Mouse (Mus musculus): ENCODE results near the gene Dtx4. TPM values are rescaled to one million over a fixed set of nuclear protein-coding genes. Genes with fewer than 3 reads are reported as not detected.

Gene Dtx4
- polyA plus RNA-seq, 1 experiment from 2014 or later, result 5.2 TPM

GRCm38 (mm10) chr19:12465530-12466144 lies 35.6 kb downstream of the Dtx4 start:
- H3K27ac ChIP-seq, result no peak overlapping the region
- WGBS, result 90% methylated on average over 10 of the region's 10 CpGs
- no peaks in the 10 kb centered on the region for H3K27me3 ChIP-seq
- no peak for ATAC-seq (ENCODE audit: insufficient number of reproducible peaks, insufficient read depth, low FRiP score, low TSS enrichment, low read depth)
- H3K36me3 ChIP-seq, result no peaks in the 10 kb centered on the region
- no peaks in the 10 kb centered on the region for H3K4me1 ChIP-seq (replicated peaks)
- no peak overlapping the region for H3K9ac ChIP-seq (replicated peaks)
- no peaks in the 10 kb centered on the region for H3K9me3 ChIP-seq
- no peak overlapping the region for H3K4me2 ChIP-seq
- no peak overlapping the region for H3K4me3 ChIP-seq (replicated peaks)

- no peak overlapping the region for H3K9ac ChIP-seq (replicated peaks)
- H3K27me3 ChIP-seq, result no peaks in the 10 kb centered on the region
- H3K27ac ChIP-seq, result no peak overlapping the region
- ATAC-seq (ENCODE audit: insufficient number of reproducible peaks, insufficient read depth, low FRiP score, low TSS enrichment, low read depth), result no peak
- WGBS, result 92% methylated on average over 4 of the region's 4 CpGs
- H3K9me3 ChIP-seq, result no peaks in the 10 kb centered on the region
- H3K4me1 ChIP-seq (replicated peaks), result no peaks in the 10 kb centered on the region
- H3K36me3 ChIP-seq, result no peaks in the 10 kb centered on the region
- H3K4me3 ChIP-seq (replicated peaks), result no peak overlapping the region
- no peak overlapping the region for H3K4me2 ChIP-seq
These were observed 36.6 kb downstream of the Dtx4 start for GRCm38 (mm10) chr19:12464674-12465073.

- no peaks in the 10 kb centered on the region for H3K27me3 ChIP-seq
- no peak for ATAC-seq (ENCODE audit: insufficient number of reproducible peaks, insufficient read depth, low FRiP score, low TSS enrichment, low read depth)
- no peak overlapping the region for H3K9ac ChIP-seq (replicated peaks)
- H3K4me2 ChIP-seq, result no peak overlapping the region
- H3K27ac ChIP-seq, result no peak overlapping the region
- WGBS, result 81% methylated on average over 5 of the region's 5 CpGs
- no peaks in the 10 kb centered on the region for H3K4me1 ChIP-seq (replicated peaks)
- no peaks in the 10 kb centered on the region for H3K36me3 ChIP-seq
- no peak overlapping the region for H3K4me3 ChIP-seq (replicated peaks)
- no peaks in the 10 kb centered on the region for H3K9me3 ChIP-seq
These were observed 37.1 kb downstream of the Dtx4 start for GRCm38 (mm10) chr19:12464127-12464526.

- ATAC-seq (ENCODE audit: insufficient number of reproducible peaks, insufficient read depth, low FRiP score, low TSS enrichment, low read depth), result no peak
- H3K4me2 ChIP-seq, result no peak overlapping the region
- H3K27ac ChIP-seq, result 0 out of 2 replicates have a peak overlapping the region, but pooled peaks have one; percentile 2
- H3K9me3 ChIP-seq, result no peaks in the 10 kb centered on the region
- WGBS, result 57% methylated on average over 1 of the region's 1 CpGs
- H3K36me3 ChIP-seq, result no peaks in the 10 kb centered on the region
- no peaks in the 10 kb centered on the region for H3K27me3 ChIP-seq
- no peak overlapping the region for H3K9ac ChIP-seq (replicated peaks)
- no peaks in the 10 kb centered on the region for H3K4me1 ChIP-seq (replicated peaks)
- no peak overlapping the region for H3K4me3 ChIP-seq (replicated peaks)
These were observed 37.6 kb downstream of the Dtx4 start for GRCm38 (mm10) chr19:12463722-12464035.

GRCm38 (mm10) chr19:12462851-12463721 lies 38.2 kb downstream of the Dtx4 start:
- no peaks in the 10 kb centered on the region for H3K27me3 ChIP-seq
- H3K9me3 ChIP-seq, result no peaks in the 10 kb centered on the region
- WGBS, result 78% methylated on average over 7 of the region's 7 CpGs
- no peaks in the 10 kb centered on the region for H3K4me1 ChIP-seq (replicated peaks)
- H3K9ac ChIP-seq (replicated peaks), result no peak overlapping the region
- no peaks in the 10 kb centered on the region for H3K36me3 ChIP-seq
- H3K4me3 ChIP-seq (replicated peaks), result no peak overlapping the region
- H3K4me2 ChIP-seq, result no peak overlapping the region
- no peak for ATAC-seq (ENCODE audit: insufficient number of reproducible peaks, insufficient read depth, low FRiP score, low TSS enrichment, low read depth)
- H3K27ac ChIP-seq, result 0 out of 2 replicates have a peak overlapping the region, but pooled peaks have one; percentile 2

GRCm38 (mm10) chr19:12460282-12461249 lies 40.7 kb downstream of the Dtx4 start, which contains the start of gene Mpeg1:
Gene Mpeg1 (plus strand): TSS chr19:12460779.
- peaks cover 8% of the 10 kb centered on the region; the same call in 1 of the 2 replicates for H3K4me1 ChIP-seq (replicated peaks)
- no peak for ATAC-seq (ENCODE audit: insufficient number of reproducible peaks, insufficient read depth, low FRiP score, low TSS enrichment, low read depth)
- 85% methylated on average over 11 of the region's 11 CpGs for WGBS
- H3K4me2 ChIP-seq, result no peak within 1 kb of the TSS
- no peak within 1 kb of the TSS for H3K4me3 ChIP-seq (replicated peaks)
- H3K27me3 ChIP-seq, result no peaks in the 10 kb centered on the region
- no peak within 1 kb of the TSS for H3K9ac ChIP-seq (replicated peaks)
- no peaks in the 10 kb centered on the region for H3K9me3 ChIP-seq
- H3K27ac ChIP-seq, result no peak within 1 kb of the TSS
- H3K36me3 ChIP-seq, result no peaks in the 10 kb centered on the region

- H3K36me3 ChIP-seq, result no peaks in the 10 kb centered on the region
- H3K9ac ChIP-seq (replicated peaks), result no peak overlapping the region
- H3K9me3 ChIP-seq, result no peaks in the 10 kb centered on the region
- no peak overlapping the region for H3K4me3 ChIP-seq (replicated peaks)
- 69% methylated on average over 4 of the region's 4 CpGs for WGBS
- H3K27ac ChIP-seq, result no peak overlapping the region
- H3K27me3 ChIP-seq, result no peaks in the 10 kb centered on the region
- peaks cover 8% of the 10 kb centered on the region; the same call in 1 of the 2 replicates for H3K4me1 ChIP-seq (replicated peaks)
- no peak overlapping the region for H3K4me2 ChIP-seq
- no peak for ATAC-seq (ENCODE audit: insufficient number of reproducible peaks, insufficient read depth, low FRiP score, low TSS enrichment, low read depth)
These were observed 41.7 kb downstream of the Dtx4 start for GRCm38 (mm10) chr19:12459516-12459915.

- H3K4me2 ChIP-seq, result peak overlapping the region; percentile 43
- WGBS, result 32% methylated on average over 12 of the region's 12 CpGs
These were observed 43.7 kb downstream of the Dtx4 start for GRCm38 (mm10) chr19:12457401-12458066.

GRCm38 (mm10) chr19:12445014-12445413 lies 56.2 kb downstream of the Dtx4 start:
- no peaks in the 10 kb centered on the region for H3K9me3 ChIP-seq
- H3K27me3 ChIP-seq, result no peaks in the 10 kb centered on the region
- H3K27ac ChIP-seq, result no peak overlapping the region
- 82% methylated on average over 3 of the region's 3 CpGs for WGBS
- ATAC-seq (ENCODE audit: insufficient number of reproducible peaks, insufficient read depth, low FRiP score, low TSS enrichment, low read depth), result no peak
- H3K4me3 ChIP-seq (replicated peaks), result no peak overlapping the region
- H3K4me2 ChIP-seq, result no peak overlapping the region
- no peaks in the 10 kb centered on the region for H3K36me3 ChIP-seq
- no peak overlapping the region for H3K9ac ChIP-seq (replicated peaks)
- H3K4me1 ChIP-seq (replicated peaks), result no peaks in the 10 kb centered on the region

More at GRCm38 (mm10) chr19:12457401-12458066, 43.7 kb downstream of the Dtx4 start:
- peak; percentile 79 for ATAC-seq (ENCODE audit: insufficient number of reproducible peaks, insufficient read depth, low FRiP score, low TSS enrichment, low read depth)
- H3K9me3 ChIP-seq, result no peaks in the 10 kb centered on the region
- H3K4me1 ChIP-seq (replicated peaks), result peaks cover 8% of the 10 kb centered on the region; the same call in 1 of the 2 replicates
- H3K27me3 ChIP-seq, result no peaks in the 10 kb centered on the region
- no peaks in the 10 kb centered on the region for H3K36me3 ChIP-seq
- peak overlapping the region; percentile 21 for H3K4me3 ChIP-seq (replicated peaks)
- H3K9ac ChIP-seq (replicated peaks), result 0 out of 2 replicates have a peak overlapping the region, but pooled peaks have one; percentile 31
- H3K27ac ChIP-seq, result peak overlapping the region; percentile 74

GRCm38 (mm10) chr19:12442560-12442959 lies 58.7 kb downstream of the Dtx4 start:
- H3K9me3 ChIP-seq, result no peaks in the 10 kb centered on the region
- no peak for ATAC-seq (ENCODE audit: insufficient number of reproducible peaks, insufficient read depth, low FRiP score, low TSS enrichment, low read depth)
- no peaks in the 10 kb centered on the region for H3K36me3 ChIP-seq
- H3K4me1 ChIP-seq (replicated peaks), result no peaks in the 10 kb centered on the region
- no peak overlapping the region for H3K9ac ChIP-seq (replicated peaks)
- no peaks in the 10 kb centered on the region for H3K27me3 ChIP-seq
- 76% methylated on average over 4 of the region's 4 CpGs for WGBS
- no peak overlapping the region for H3K27ac ChIP-seq
- H3K4me2 ChIP-seq, result no peak overlapping the region
- H3K4me3 ChIP-seq (replicated peaks), result no peak overlapping the region

All from limb, embryonic 12.5 days (tissue).